Mouse (Mus musculus) ES-E14 (cell line): ENCODE measurements around the gene Tent5a. TPM values are rescaled to one million over a fixed set of nuclear protein-coding genes. Genes with fewer than 3 reads are reported as not detected.
A peak's percentile ranks its signal among the peaks of the same experiment; 100 is the strongest.

ENCODE experiments used
- DNase-seq: peaks from one replicate; pipeline ENCODE4 v3.0.0-alpha.2; 2013; ENCODE audit warnings: low read depth, low spot score
- H3K27ac ChIP-seq: 2 replicates; pipeline ENCODE4 v1.5.1; 2012; ENCODE audit warnings: low read depth, mild to moderate bottlenecking, low read length, moderate library complexity, mixed read lengths; ENCODE audit not compliant: poor library complexity, insufficient read depth, severe bottlenecking
- H3K36me3 ChIP-seq: 2 replicates; pipeline ENCODE4 v1.6.1; 2012; ENCODE audit warnings: mild to moderate bottlenecking, low read length, moderate library complexity, mixed read lengths; ENCODE audit not compliant: control insufficient read depth, poor library complexity, insufficient read depth, severe bottlenecking
- H3K4me1 ChIP-seq, 2 experiments: fragments of 150-350 bp in 1 of 2; sonication (generic) in 1 of 2; 2 replicates each; pipeline ENCODE4 v1.6.1; 2012; ENCODE audit warnings: low read length in 2 of 2, mild to moderate bottlenecking in 1 of 2, mixed read lengths in 1 of 2; ENCODE audit not compliant: control insufficient read depth in 2 of 2, insufficient read depth in 2 of 2, poor library complexity in 1 of 2
- H3K4me3 ChIP-seq, 2 experiments: fragments of 150-350 bp in 1 of 2; sonication (generic) in 1 of 2; 2 replicates each; pipeline ENCODE4 v1.5.1; 2012; ENCODE audit warnings: low read length in 2 of 2, low read depth in 1 of 2, mild to moderate bottlenecking in 1 of 2, mixed read lengths in 1 of 2; ENCODE audit not compliant: insufficient read depth in 1 of 2, poor library complexity in 1 of 2, severe bottlenecking in 1 of 2
- H3K9ac ChIP-seq: 2 replicates; pipeline ENCODE4 v1.6.1; 2012; ENCODE audit warnings: low read depth, mild to moderate bottlenecking, low read length, mixed read lengths; ENCODE audit not compliant: poor library complexity, insufficient read depth, severe bottlenecking
- H3K9me3 ChIP-seq: fragments of 150-350 bp; sonication (generic); 2 replicates; pipeline ENCODE4 v1.6.1; 2012; ENCODE audit warnings: low read depth, mild to moderate bottlenecking, low read length; ENCODE audit not compliant: control insufficient read depth, insufficient read depth
- CHD2 ChIP-seq: IDR thresholded peaks from 2 replicates; pipeline ENCODE4 v1.6.1; 2014; ENCODE audit warnings: mild to moderate bottlenecking, low read depth, low read length, inconsistent platforms
- HCFC1 ChIP-seq: IDR thresholded peaks from 2 replicates; pipeline ENCODE4 v1.6.1; 2012; ENCODE audit warnings: low read length, inconsistent platforms, borderline replicate concordance; ENCODE audit not compliant: insufficient read depth
- MAFK ChIP-seq: IDR thresholded peaks from 2 replicates; pipeline ENCODE4 v1.6.1; 2014; ENCODE audit warnings: mild to moderate bottlenecking, low read depth, low read length, inconsistent platforms; ENCODE audit not compliant: insufficient read depth
- ZC3H11A ChIP-seq: IDR thresholded peaks from 2 replicates; pipeline ENCODE4 v1.6.1; 2012; ENCODE audit warnings: low read depth, mild to moderate bottlenecking, inconsistent platforms, low read length, borderline replicate concordance
- ZNF384 ChIP-seq: IDR thresholded peaks from 2 replicates; pipeline ENCODE4 v1.6.1; 2012; ENCODE audit warnings: low read depth, low read length, inconsistent platforms
- in situ Hi-C, 2 experiments: fragments of 600-800 bp; cut with MboI; formaldehyde crosslinking; loops; one replicate each; pipeline ENCODE4 v1.15.1; 2025; ENCODE audit warnings: low sequenced_read_pairs in 2 of 2, inconsistent platforms in 1 of 2; ENCODE audit not compliant: unreplicated experiment in 2 of 2
- total RNA-seq: library from RNA; depleted of rRNA; stranded (reverse); fragments of 300-350 nt; gene quantifications from 2 replicates; pipeline ENCODE4 v1.2.3, GENCODE M21; 2012; rRNA removed

Tent5a gene
- 0.53 and 1.5 TPM in 2 replicates for total RNA-seq

DNA sequence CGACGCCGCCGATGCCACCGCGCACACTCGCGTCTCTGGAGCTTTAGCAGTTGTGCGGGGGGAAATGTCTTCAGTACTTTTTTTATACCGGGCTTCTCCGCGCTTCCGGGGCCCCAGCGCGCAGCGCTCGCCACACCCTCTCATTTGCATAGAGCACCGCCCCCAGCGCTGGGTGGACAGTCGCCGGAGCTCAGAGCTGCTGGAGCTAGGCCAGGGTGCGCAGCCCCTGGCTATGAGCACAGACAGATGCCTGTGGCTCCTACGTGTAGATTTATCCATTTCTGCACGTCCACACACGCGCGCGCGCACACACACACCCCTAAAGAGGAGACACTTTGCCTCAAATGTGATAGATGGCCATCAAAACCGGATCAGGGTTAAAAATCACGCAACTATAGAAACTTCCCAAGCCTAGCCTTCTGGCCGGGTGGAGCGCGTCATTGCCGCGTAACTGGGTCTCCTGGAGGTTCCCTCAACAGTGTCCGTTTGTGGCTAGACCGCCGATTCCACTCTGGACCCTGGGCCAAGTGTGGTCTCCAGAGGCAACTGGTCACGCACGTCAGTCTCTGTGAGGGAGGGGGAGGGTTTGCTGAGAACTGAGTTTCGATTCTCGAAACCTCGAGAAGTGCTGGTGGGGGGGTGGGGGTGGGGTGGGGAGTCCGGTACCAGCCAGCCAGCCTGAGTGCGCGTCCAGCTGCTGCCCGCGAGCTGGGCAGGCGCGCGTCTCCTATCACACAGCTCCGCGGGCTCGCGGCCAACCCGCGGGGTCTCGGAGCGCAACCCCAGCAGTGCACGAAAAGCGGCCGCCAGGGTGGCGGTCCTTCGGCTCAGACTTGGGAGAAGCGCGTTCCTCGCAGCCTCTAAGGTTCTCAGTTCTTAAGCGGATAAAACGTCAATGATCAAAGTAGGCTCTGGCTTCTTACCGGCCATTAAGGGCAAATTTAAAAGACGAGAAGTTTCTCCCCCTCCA lies at the start of gene Tent5a:
Gene Tent5a (minus strand): TSS at position 107 of the 970 bp plus-strand sequence.
- no peaks in the 10 kb centered on the region; a peak in 1 of 4 replicates for H3K4me1 ChIP-seq
- DNase-seq, result peak; percentile 45
- no peak within 1 kb of the TSS for H3K27ac ChIP-seq
- no peaks in the 10 kb centered on the region for H3K36me3 ChIP-seq
- H3K9ac ChIP-seq, result peak within 1 kb of the TSS; percentile 57
- TF ChIP-seq ZC3H11A, result no peak
- no peak for TF ChIP-seq HCFC1
- no peak for TF ChIP-seq MAFK
- no peak for TF ChIP-seq CHD2
- no peak for TF ChIP-seq ZNF384
- peak within 1 kb of the TSS; percentile 73 to 87 for H3K4me3 ChIP-seq
- no peaks in the 10 kb centered on the region for H3K9me3 ChIP-seq
- in situ Hi-C loops, result no loop called here

- Histone ChIP-seq H3K27ac (no peak overlapping the region), H3K9me3 (no peaks in the 10 kb centered on the region), H3K4me3 (no peak overlapping the region), H3K9ac (no peak overlapping the region), H3K4me1 (no peaks in the 10 kb centered on the region), H3K36me3 (no peaks in the 10 kb centered on the region)
- in situ Hi-C loops, result no loop called here
- no peak for DNase-seq
- TF ChIP-seq ZC3H11A (no peak), ZNF384 (no peak), MAFK (no peak), CHD2 (no peak), HCFC1 (no peak)
These were observed 49.6 kb upstream of the Tent5a start for GRCm38 (mm10) chr9:85376643-85377307.

- no peak overlapping the region for H3K27ac ChIP-seq
- no peaks in the 10 kb centered on the region for H3K36me3 ChIP-seq
- no peak overlapping the region for H3K9ac ChIP-seq
- in situ Hi-C loops, result no loop called here
- H3K4me1 ChIP-seq, result no peaks in the 10 kb centered on the region
- no peaks in the 10 kb centered on the region for H3K9me3 ChIP-seq
- no peak overlapping the region for H3K4me3 ChIP-seq
- TF ChIP-seq ZC3H11A, result no peak
- DNase-seq, result no peak
These were observed 48.0 kb upstream of the Tent5a start for GRCm38 (mm10) chr9:85375152-85375551.

- in situ Hi-C loops, result no loop called here
- H3K9me3 ChIP-seq, result no peaks in the 10 kb centered on the region
- no peak overlapping the region for H3K9ac ChIP-seq
- H3K36me3 ChIP-seq, result no peaks in the 10 kb centered on the region
- no peak for DNase-seq
- TF ChIP-seq HCFC1 (no peak), MAFK (no peak), CHD2 (no peak), ZC3H11A (no peak), ZNF384 (no peak)
- H3K4me1 ChIP-seq, result no peaks in the 10 kb centered on the region
- no peak overlapping the region for H3K4me3 ChIP-seq
- no peak overlapping the region for H3K27ac ChIP-seq
These were observed 44.9 kb upstream of the Tent5a start for GRCm38 (mm10) chr9:85372034-85372433.
